Mouse (Mus musculus) cerebral cortex, adult 2 months (tissue): ENCODE measurements around the gene Klf14.

Source experiments
- WGBS: fragments of 180-500 bp; shearing (Covaris S2); methylation state at CpG from one replicate; pipeline ENCODE4 v1.1.7; 2018; 5-methylcytosine and 5-hydroxymethylcytosine counted together

The Klf14 gene

DNA sequence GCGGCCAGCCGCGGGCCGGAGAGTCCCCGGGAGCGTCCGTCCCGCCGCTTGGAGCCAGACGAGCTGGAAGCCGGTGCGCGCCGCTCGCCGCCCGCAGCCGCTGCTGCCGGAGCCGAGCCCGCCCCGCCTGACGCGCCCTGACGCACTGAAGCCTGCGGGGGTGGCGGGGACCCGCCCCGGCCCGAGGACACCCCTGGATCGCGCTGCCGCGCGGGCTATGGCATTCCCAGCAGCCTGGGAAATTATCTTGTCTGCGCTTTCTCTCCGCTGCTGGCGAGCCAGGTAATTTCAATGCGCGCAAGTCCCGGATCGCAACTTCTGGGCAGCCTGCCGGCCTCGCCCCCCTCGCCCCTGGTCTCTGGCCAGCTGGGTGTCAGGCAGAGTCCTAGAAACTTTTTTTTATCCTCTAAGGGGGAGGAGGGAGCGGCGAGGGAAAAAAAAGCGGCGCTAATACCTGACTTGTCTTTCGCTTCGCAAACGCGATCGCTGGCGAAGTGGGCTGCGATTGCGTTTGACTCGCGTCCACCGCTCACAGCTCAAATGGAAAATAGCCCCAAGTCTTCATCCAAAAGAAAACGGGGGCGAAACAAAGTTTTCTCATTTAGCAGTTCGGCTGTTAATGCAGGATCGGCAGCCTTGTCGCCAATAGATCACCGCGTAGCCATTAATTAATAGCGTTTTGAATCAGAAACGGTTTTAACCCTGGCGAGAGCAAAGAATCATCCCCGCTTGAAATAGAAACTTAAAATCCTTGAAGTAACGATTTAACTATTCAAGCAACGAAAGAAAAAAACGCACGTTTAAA, at the start of gene Klf14:
Klf14 (minus strand) TSS at position 343 of the 805 bp plus-strand sequence.
- 2% methylated on average over 73 of the region's 75 CpGs for WGBS

- WGBS, result 76% methylated on average over 6 of the region's 6 CpGs
These were observed 47.3 kb upstream of the Klf14 start for GRCm38 (mm10) chr6:31006111-31006600.

DNA sequence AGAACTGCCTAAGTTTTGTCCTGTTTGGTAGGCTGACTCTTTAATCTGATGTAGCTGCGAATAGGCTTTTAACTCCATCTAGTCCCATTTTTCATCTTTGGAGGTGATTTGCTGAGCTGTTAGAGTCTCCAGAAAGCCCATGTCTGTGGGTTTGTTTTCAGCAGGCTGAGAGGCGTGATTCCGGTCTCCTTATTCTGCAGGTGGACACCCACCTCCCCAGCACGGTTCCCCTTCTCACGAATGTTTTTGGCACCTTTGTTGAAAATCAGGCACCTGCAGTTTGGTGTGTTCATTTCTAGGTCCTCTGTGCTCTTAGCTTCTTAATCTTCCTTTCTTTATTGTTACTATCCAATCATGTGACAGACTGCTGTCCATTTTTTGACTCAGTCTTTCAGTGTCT, 27.5 kb upstream of the Klf14 start:
- 95% methylated on average over 5 of the region's 5 CpGs for WGBS

DNA sequence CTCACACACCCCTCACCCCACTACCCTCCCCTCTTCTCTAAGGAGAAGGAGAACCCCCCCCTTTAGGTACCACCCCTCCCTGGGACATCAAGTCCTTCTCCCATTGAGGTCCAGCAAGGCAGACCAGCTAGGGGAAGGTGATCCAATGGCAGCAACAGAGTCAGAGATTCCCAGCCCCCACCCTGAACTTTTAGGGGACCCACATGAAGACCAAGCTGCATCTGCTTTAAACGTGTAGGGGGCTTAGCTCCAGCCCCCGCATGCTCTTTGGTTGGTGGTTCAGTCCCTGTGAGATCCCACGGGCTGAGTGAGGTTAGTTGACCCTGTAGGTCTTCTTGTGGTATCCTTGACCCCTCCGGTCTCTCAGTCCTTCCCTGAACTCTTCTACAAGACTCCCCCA, 24.1 kb upstream of the Klf14 start:
- 72% methylated on average over 4 of the region's 4 CpGs for WGBS

- WGBS, result 6% methylated on average over 13 of the region's 13 CpGs
These were observed 23.6 kb upstream of the Klf14 start for GRCm38 (mm10) chr6:30982372-30982980.

DNA sequence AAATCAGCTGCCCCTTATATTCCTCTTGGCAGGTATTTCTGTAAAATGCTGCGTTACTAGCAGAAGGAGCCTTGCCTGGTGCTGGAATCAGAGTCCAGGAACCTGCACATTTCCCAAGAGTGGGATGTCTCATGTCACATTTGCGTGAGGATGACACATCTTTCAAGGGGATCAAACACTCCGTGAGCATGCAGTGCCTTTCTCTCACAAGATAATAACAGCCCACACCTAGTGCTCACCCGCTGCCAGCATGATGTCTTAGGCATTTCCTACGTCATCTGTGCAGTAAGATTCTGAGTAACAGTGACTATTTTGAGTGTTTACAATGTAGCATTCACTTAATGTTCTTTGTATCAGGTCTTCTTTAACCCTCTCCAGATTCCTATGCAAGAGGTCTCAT, 22.5 kb upstream of the Klf14 start:
- 57% methylated on average over 5 of the region's 5 CpGs for WGBS

- WGBS, result 50% methylated on average over 1 of the region's 1 CpGs
These were observed 19.7 kb upstream of the Klf14 start for GRCm38 (mm10) chr6:30978615-30979014.

- 94% methylated on average over 1 of the region's 1 CpGs for WGBS
These were observed 13.2 kb upstream of the Klf14 start for GRCm38 (mm10) chr6:30972121-30972520.

DNA sequence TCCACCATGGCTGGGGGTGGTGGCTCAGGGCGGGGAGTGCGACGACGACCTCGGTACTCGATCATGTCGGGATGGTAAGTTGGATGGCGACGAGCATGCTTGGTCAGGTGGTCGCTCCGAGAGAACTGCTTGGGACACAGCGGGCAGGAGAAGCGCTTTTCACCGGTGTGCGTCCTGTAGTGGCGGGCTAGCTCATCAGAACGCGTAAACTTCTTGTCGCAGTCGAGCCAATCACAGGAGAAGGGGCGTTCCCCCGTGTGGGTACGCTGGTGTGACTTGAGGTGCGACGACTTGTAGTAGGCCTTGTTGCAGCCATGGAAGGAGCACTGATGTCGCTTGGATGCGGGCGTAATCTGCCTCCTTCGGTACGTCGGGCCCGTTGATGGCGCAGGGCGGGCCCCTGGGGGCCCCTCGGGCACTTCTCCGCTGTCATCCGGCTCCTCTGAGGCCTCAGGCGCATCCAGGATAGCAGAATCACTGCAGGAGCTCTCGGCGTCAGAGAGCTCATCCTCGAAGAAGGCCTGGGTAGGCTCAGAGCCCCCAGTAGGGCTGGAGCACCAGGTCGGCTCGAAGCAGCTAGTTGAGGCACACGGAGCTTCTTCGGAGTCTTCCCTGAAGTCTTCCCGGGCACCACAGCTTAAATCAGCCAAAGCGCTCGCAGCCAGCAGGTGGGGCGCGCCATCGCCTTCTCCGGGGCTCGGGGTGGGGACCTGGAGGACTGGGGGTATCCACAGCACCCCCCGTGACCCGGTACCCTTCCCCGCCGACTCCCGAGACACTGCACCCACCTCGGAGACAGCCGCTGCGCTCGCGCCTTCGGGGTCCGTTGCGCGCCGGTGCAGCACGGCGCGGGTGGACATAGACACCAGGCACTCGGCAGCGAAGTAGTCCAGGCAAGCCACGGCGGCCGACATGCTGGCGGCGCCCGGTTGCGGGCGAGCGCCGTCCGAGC, 818 bp downstream of the Klf14 start:
- WGBS, result 3% methylated on average over 81 of the region's 84 CpGs

GRCm38 (mm10) chr6:30939264-30939663, 19.6 kb downstream of the Klf14 start:
- WGBS, result 69% methylated on average over 5 of the region's 5 CpGs

- WGBS, result 55% methylated on average over 2 of the region's 2 CpGs
These were observed 36.1 kb downstream of the Klf14 start for GRCm38 (mm10) chr6:30922821-30923220.

DNA sequence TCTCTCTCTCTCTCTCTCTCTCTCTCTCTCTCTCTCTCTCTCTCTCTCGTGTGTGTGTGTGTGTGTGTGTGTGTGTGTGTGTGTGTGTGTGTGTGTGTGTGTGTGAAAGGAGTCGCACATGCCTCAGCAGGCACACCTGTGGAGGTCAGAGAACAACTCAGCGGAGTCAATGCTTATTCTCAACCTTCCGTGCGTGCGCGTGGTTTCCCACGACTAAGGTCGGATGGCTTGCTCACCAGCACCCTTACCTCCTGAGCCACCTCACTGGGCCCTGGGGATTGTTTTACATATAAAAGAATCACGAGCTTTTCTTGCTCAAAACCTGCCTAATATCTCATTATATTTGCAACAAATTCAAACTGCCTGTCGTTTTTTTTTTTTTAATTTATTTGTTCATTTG, 37.1 kb downstream of the Klf14 start:
- 62% methylated on average over 11 of the region's 11 CpGs for WGBS

- 13% methylated on average over 21 of the region's 21 CpGs for WGBS
These were observed 37.8 kb downstream of the Klf14 start for GRCm38 (mm10) chr6:30920834-30921675.

GRCm38 (mm10) chr6:30915473-30915872, 43.4 kb downstream of the Klf14 start, which contains the start of gene Tsga13:
Gene Tsga13, minus strand, starts transcription at chr6:30915573.
- 91% methylated on average over 2 of the region's 2 CpGs for WGBS

GRCm38 (mm10) chr6:30907970-30908369, 50.9 kb downstream of the Klf14 start:
- 33% methylated on average over 3 of the region's 3 CpGs for WGBS
